Mouse (Mus musculus): ENCODE measurements around the gene Prr29.

GRCm38 (mm10) chr11:106329128-106329527 is 36.1 kb upstream of the Prr29 start:
- TF ChIP-seq CTCF (IDR thresholded peaks at IDR 0.05) (no peak), EP300 (IDR thresholded peaks at IDR 0.05) (no peak)

Data from lung, postnatal 0 days (tissue).